14 mouse cellular contexts compared by ENCODE assay signal in genomic region chr11:53539002-53539491, GRCm38 (mm10). TPM values are rescaled to one million over a fixed set of nuclear protein-coding genes. Genes with fewer than 3 reads are reported as not detected.
DNase-seq lines count a peak whose midpoint lies in the region; ATAC-seq lines count a peak whose summit lies in the region.
"Had no signal": no experiment of that assay in that cellular context is flagged by ENCODE, and none has a peak within 500 bp of the region (broad histone marks: within the 10 kb centered on the region; RNA-seq: fewer than 3 reads in every experiment).

No protein-coding gene starts in this region.

- 44% methylated on average over 15 of the region's 15 CpGs for WGBS in kidney, embryonic 14.5 days
- 58% methylated on average over 15 of the region's 15 CpGs for WGBS in midbrain, embryonic 13.5 days
- WGBS in midbrain, embryonic 16.5 days = 54% methylated on average over 15 of the region's 15 CpGs

- H3K27me3 ChIP-seq in kidney, embryonic 14.5 days (ENCODE audit: control insufficient read depth, insufficient read depth, low read length) = no peaks in the 10 kb centered on the region
- H3K27me3 ChIP-seq in midbrain, embryonic 13.5 days = no peaks in the 10 kb centered on the region
- no peaks in the 10 kb centered on the region for H3K27me3 ChIP-seq in midbrain, embryonic 16.5 days (ENCODE audit: control insufficient read depth, insufficient read depth, low read depth, low read length)

- H3K4me1 ChIP-seq in kidney, embryonic 14.5 days (ENCODE audit: control insufficient read depth, insufficient read depth, low read length) = no peaks in the 10 kb centered on the region
- no peaks in the 10 kb centered on the region for H3K4me1 ChIP-seq in midbrain, embryonic 13.5 days (replicated peaks)
- no peaks in the 10 kb centered on the region for H3K4me1 ChIP-seq in midbrain, embryonic 16.5 days (ENCODE audit: control insufficient read depth, insufficient read depth, low read length)

- ATAC-seq in kidney, embryonic 14.5 days (ENCODE audit: low FRiP score, low TSS enrichment) = 0 out of 2 replicates have a peak, but pooled peaks have one; percentile 36
- ATAC-seq in midbrain, embryonic 13.5 days = peak; percentile 37; the same call in 1 of the 2 replicates
- no peak for ATAC-seq in midbrain, embryonic 16.5 days
- no peak for ATAC-seq in megakaryocyte progenitor cell, adult 5-6 weeks (replicated peaks; ENCODE audit: poor library complexity)

- DNase-seq in adrenal gland, adult 2 months = peak; percentile 42
- no peak for DNase-seq in adrenal gland, postnatal 25 days
- DNase-seq in kidney, adult 8-10 months = no peak
- DNase-seq in embryo, embryonic 10.5 days (ENCODE audit: low spot score) = no peak
- DNase-seq: kidney, adult 18-20 months; layer of hippocampus, adult 9-11 months; right cerebral cortex, adult 18-20 months had no signal

- peaks cover 58% of the 10 kb centered on the region for H3K36me3 ChIP-seq in kidney, embryonic 14.5 days (ENCODE audit: control insufficient read depth, insufficient read depth, low read length)
- H3K36me3 ChIP-seq in midbrain, embryonic 13.5 days = peaks cover 48% of the 10 kb centered on the region
- peaks cover 49% of the 10 kb centered on the region for H3K36me3 ChIP-seq in midbrain, embryonic 16.5 days (ENCODE audit: control insufficient read depth, insufficient read depth, low read length)

- no peaks in the 10 kb centered on the region for H3K9me3 ChIP-seq in kidney, embryonic 14.5 days (ENCODE audit: control insufficient read depth, low read length)
- no peaks in the 10 kb centered on the region for H3K9me3 ChIP-seq in midbrain, embryonic 13.5 days
- H3K9me3 ChIP-seq in midbrain, embryonic 16.5 days (replicated peaks; ENCODE audit: control insufficient read depth, low read length, poor library complexity, severe bottlenecking) = no peaks in the 10 kb centered on the region

- H3K9ac ChIP-seq in kidney, embryonic 14.5 days (ENCODE audit: low read depth, low read length) = no peak overlapping the region
- H3K9ac ChIP-seq in midbrain, embryonic 13.5 days (replicated peaks) = no peak overlapping the region
- H3K9ac ChIP-seq in midbrain, embryonic 16.5 days (ENCODE audit: low read depth, low read length) = no peak overlapping the region

- H3K4me2 ChIP-seq in kidney, embryonic 14.5 days (replicated peaks; ENCODE audit: low read depth, low read length) = no peak overlapping the region
- no peak overlapping the region for H3K4me2 ChIP-seq in midbrain, embryonic 13.5 days (replicated peaks)
- H3K4me2 ChIP-seq in midbrain, embryonic 16.5 days (ENCODE audit: low read length) = no peak overlapping the region

- H3K27ac ChIP-seq in kidney, embryonic 14.5 days (ENCODE audit: low read depth, low read length) = no peak overlapping the region
- H3K27ac ChIP-seq in midbrain, embryonic 13.5 days = no peak overlapping the region
- no peak overlapping the region for H3K27ac ChIP-seq in midbrain, embryonic 16.5 days (ENCODE audit: low read length)

- H3K4me3 ChIP-seq in kidney, embryonic 14.5 days (ENCODE audit: low read length) = no peak overlapping the region
- H3K4me3 ChIP-seq in midbrain, embryonic 13.5 days (replicated peaks) = no peak overlapping the region
- no peak overlapping the region for H3K4me3 ChIP-seq in midbrain, embryonic 16.5 days (ENCODE audit: low read depth, low read length)

RNA-seq across cellular contexts. Expression of gene Sept8, which starts 20.0 kb away (rescaled TPM):
- 10 to 100 TPM; 38.1 to 43.7 TPM for total RNA-seq in adrenal gland, adult 2 months (2021)
- polyA plus RNA-seq in adrenal gland, adult 2 months (2012; rRNA removed) = 32.7 and 46.9 TPM in 2 replicates
- 44.5 and 44.6 TPM in 2 replicates for total RNA-seq in adrenal gland, postnatal 25 days (2021)
- polyA plus RNA-seq in kidney, embryonic 14.5 days (2014; fragmentation: Nextera tagmentation; extraction: Ambion mirVana) = 13.7 and 21.3 TPM in 2 replicates
- 11.0 and 12.7 TPM in 2 replicates for polyA plus RNA-seq in midbrain, embryonic 13.5 days (2015; fragmentation: Nextera tagmentation; extraction: Ambion mirVana)
- 20.0 and 20.7 TPM in 2 replicates for polyA plus RNA-seq in midbrain, embryonic 16.5 days (2015; fragmentation: Nextera tagmentation; extraction: Ambion mirVana)
- total RNA-seq in megakaryocyte progenitor cell, adult 5-6 weeks (2015) = 15.5 and 27.3 TPM in 2 replicates
- total RNA-seq in megakaryocyte progenitor cell, adult 5-6 weeks (2017) = 11.0 and 24.6 TPM in 2 replicates

RNA-seq across cellular contexts. Expression of gene Kif3a, which starts 28.1 kb away (rescaled TPM):
- 10 to 100 TPM; 23.0 to 29.8 TPM for total RNA-seq in adrenal gland, adult 2 months (2021)
- 3.1 and 3.6 TPM in 2 replicates for polyA plus RNA-seq in adrenal gland, adult 2 months (2012; rRNA removed)
- total RNA-seq in adrenal gland, postnatal 25 days (2021) = 27.0 and 31.9 TPM in 2 replicates
- polyA plus RNA-seq in kidney, embryonic 14.5 days (2014; fragmentation: Nextera tagmentation; extraction: Ambion mirVana) = 65.3 and 71.0 TPM in 2 replicates
- polyA plus RNA-seq in midbrain, embryonic 13.5 days (2015; fragmentation: Nextera tagmentation; extraction: Ambion mirVana) = 232 and 283 TPM in 2 replicates
- 363 and 379 TPM in 2 replicates for polyA plus RNA-seq in midbrain, embryonic 16.5 days (2015; fragmentation: Nextera tagmentation; extraction: Ambion mirVana)
- total RNA-seq in megakaryocyte progenitor cell, adult 5-6 weeks (2015) = 3.9 TPM in 2 replicates
- 6.2 and 9.1 TPM in 2 replicates for total RNA-seq in megakaryocyte progenitor cell, adult 5-6 weeks (2017)

RNA-seq across cellular contexts. Expression of gene Sowaha, which starts 59.0 kb away (rescaled TPM):
- under 1 TPM; 0.29 to 0.45 TPM for total RNA-seq in adrenal gland, adult 2 months (2021)
- 0.47 and 0.72 TPM in 2 replicates for polyA plus RNA-seq in adrenal gland, adult 2 months (2012; rRNA removed)
- 0.30 and 0.33 TPM in 2 replicates for total RNA-seq in adrenal gland, postnatal 25 days (2021)
- 0.09 and 0.14 TPM in 2 replicates for polyA plus RNA-seq in kidney, embryonic 14.5 days (2014; fragmentation: Nextera tagmentation; extraction: Ambion mirVana)
- 0.31 and 0.42 TPM in 2 replicates for polyA plus RNA-seq in midbrain, embryonic 13.5 days (2015; fragmentation: Nextera tagmentation; extraction: Ambion mirVana)
- 1.1 and 1.6 TPM in 2 replicates for polyA plus RNA-seq in midbrain, embryonic 16.5 days (2015; fragmentation: Nextera tagmentation; extraction: Ambion mirVana)
- total RNA-seq in megakaryocyte progenitor cell, adult 5-6 weeks (2015) = 0.73 and 0.79 TPM in 2 replicates
- 0.29 and 0.91 TPM in 2 replicates for total RNA-seq in megakaryocyte progenitor cell, adult 5-6 weeks (2017)
- total RNA-seq: granulocyte monocyte progenitor cell, adult 5-6 weeks had no signal

RNA-seq across cellular contexts. Expression of gene Gm9945, which starts 59.1 kb away (rescaled TPM):
- not detected for total RNA-seq in adrenal gland, adult 2 months (2021)
- not detected in 2 replicates for polyA plus RNA-seq in adrenal gland, adult 2 months (2012; rRNA removed)
- total RNA-seq in adrenal gland, postnatal 25 days (2021) = not detected in 2 replicates
- not detected in 2 replicates for polyA plus RNA-seq in kidney, embryonic 14.5 days (2014; fragmentation: Nextera tagmentation; extraction: Ambion mirVana)
- not detected in 2 replicates for polyA plus RNA-seq in midbrain, embryonic 13.5 days (2015; fragmentation: Nextera tagmentation; extraction: Ambion mirVana)
- not detected in 2 replicates for polyA plus RNA-seq in midbrain, embryonic 16.5 days (2015; fragmentation: Nextera tagmentation; extraction: Ambion mirVana)
- not detected in 2 replicates for total RNA-seq in megakaryocyte progenitor cell, adult 5-6 weeks (2015)
- total RNA-seq in megakaryocyte progenitor cell, adult 5-6 weeks (2017) = not detected in 2 replicates
- total RNA-seq: granulocyte monocyte progenitor cell, adult 5-6 weeks; heart, postnatal 25 days had no signal
- polyA plus RNA-seq: neural tube, embryonic 11.5 days had no signal

Comparison
In these comparisons a context has a peak if more than half of its experiments do, and no peak if none do; other contexts are left out.
1. ATAC-seq: peak in kidney, embryonic 14.5 days (single experiment) and midbrain, embryonic 13.5 days (single experiment); none in midbrain, embryonic 16.5 days (single experiment) and megakaryocyte progenitor cell, adult 5-6 weeks (single experiment).
2. RNA of gene Kif3a, which starts 28.1 kb away (polyA plus RNA-seq): 363 to 379 TPM in midbrain, embryonic 16.5 days, 232 to 283 TPM in midbrain, embryonic 13.5 days and 65.3 to 71.0 TPM in kidney, embryonic 14.5 days; 3.1 to 3.6 TPM in adrenal gland, adult 2 months; every median in the first group is over 10 times any median in the second.